Mouse (Mus musculus) liver, adult 2 months (tissue): ENCODE measurements around the gene Golgb1.

Source experiments
- CTCF ChIP-seq: fragments of 200-500 bp; IDR thresholded peaks from 2 replicates; pipeline ENCODE4 v1.5.1; 2011; ENCODE audit warnings: low read depth, low read length, control low read depth
- POLR2A ChIP-seq: fragments of 200-500 bp; IDR thresholded peaks from 2 replicates; pipeline ENCODE4 v1.6.1; 2011; ENCODE audit warnings: low read length, control low read depth; ENCODE audit not compliant: insufficient read depth; ENCODE audit errors: extremely low read depth

GRCm38 (mm10) chr16:36932546-36932945 lies 57.6 kb downstream of the Golgb1 start:
- TF ChIP-seq CTCF (no peak), POLR2A (no peak)
